Mouse (Mus musculus) spleen, adult 12 weeks (tissue): ENCODE data around the gene Vmn1r76.

Experiments
- DNase-seq: peaks from one replicate; pipeline ENCODE4 v3.0.0; 2022; ENCODE audit warnings: low spot score

The Vmn1r76 gene

DNA sequence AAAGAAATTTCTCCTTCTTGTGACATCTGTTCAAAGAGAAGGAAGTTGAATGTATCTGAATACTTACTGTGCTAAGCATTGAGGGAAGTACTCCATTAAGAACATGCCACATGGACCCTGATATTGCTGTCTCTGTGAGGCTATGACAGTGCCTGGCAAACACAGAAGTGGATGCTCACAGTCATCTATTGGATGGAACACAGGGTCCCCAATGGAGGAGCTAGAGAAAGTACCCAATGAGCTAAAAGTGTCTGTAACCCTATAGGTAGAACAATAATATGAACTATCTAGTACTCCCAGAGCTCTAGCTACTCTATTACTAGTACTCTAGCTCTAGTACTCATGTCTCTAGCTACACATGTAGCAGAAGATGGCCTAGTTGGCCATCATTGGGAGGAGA lies at the start of gene Vmn1r76:
TSS of gene Vmn1r76 (minus strand) at position 101 of the 400 bp plus-strand sequence.
- DNase-seq = no peak

- DNase-seq = no peak
Observed at GRCm38 (mm10) chr7:11972611-11973010, 34.6 kb upstream of the Vmn1r76 start.

DNA sequence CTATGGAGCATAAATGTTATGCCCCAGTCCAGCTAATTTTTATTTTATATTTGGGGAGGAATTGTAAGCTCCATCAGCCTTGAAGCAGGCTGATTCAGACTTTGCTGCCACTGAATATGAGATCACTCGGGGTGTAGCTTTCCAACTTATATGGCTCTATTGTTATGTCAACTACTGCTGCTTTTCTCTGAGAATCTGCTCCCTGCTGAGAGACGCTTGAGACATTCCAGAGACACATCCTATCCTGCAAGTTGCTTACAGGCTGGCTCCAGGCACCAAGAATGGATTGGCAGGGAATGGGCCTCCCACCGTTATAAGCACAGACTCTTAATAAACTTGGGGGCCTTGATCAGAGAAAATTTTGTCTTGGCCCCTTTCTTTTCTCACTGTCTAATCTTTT lies 10.0 kb upstream of the Vmn1r76 start:
- no peak for DNase-seq

- DNase-seq = no peak
Observed at GRCm38 (mm10) chr7:11874330-11874729, 63.7 kb downstream of the Vmn1r76 start, which contains the start of gene Vmn1r75. Vmn1r75 (plus strand) TSS chr7:11874630.
